Mouse (Mus musculus): ENCODE results near the gene Bcar3. TPM values are rescaled to one million over a fixed set of nuclear protein-coding genes. Genes with fewer than 3 reads are reported as not detected.
"Not testable (repeated sequence)": the region's sequence is repeated elsewhere in the genome, so short reads cannot be mapped to it uniquely, and the experiment has no call there.

Bcar3 gene
- polyA plus RNA-seq, 1 experiment from 2014 or later, result 7.1 TPM

DNA sequence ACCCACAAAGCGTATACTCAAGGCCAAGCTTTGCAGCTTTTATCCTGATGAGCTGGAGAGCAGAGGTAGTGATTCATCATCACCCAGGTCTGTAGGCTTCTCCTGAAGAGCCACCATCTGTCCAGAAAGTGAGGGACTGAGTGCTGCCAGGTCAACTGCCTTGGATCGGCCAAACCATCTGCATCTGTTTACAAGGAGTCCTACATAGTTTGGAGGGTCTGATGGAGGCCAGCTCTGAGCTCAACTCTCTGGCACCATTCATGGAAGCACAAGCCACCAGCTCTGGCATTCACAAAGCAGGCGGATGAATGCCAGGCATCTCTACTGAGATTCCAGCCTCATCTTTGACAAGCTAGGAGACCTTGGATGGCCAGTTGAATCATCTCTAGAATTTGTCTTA, 87.7 kb downstream of the Bcar3 start:
- Histone ChIP-seq H3K4me2 (ENCODE audit: low read length) (no peak overlapping the region), H3K4me1 (ENCODE audit: control insufficient read depth, insufficient read depth, low read depth, low read length) (no peaks in the 10 kb centered on the region), H3K4me3 (ENCODE audit: low read length) (no peak overlapping the region), H3K9ac (ENCODE audit: low read depth, low read length) (no peak overlapping the region), H3K36me3 (ENCODE audit: control insufficient read depth, insufficient read depth, low read length) (no peaks in the 10 kb centered on the region), H3K27me3 (replicated peaks; ENCODE audit: control insufficient read depth, insufficient read depth, low read length) (no peaks in the 10 kb centered on the region), H3K9me3 (ENCODE audit: control insufficient read depth, low read length) (no peaks in the 10 kb centered on the region), H3K27ac (ENCODE audit: low read depth, low read length) (no peak overlapping the region)
- no peak for ATAC-seq
- 95% methylated on average over 3 of the region's 3 CpGs for WGBS

DNA sequence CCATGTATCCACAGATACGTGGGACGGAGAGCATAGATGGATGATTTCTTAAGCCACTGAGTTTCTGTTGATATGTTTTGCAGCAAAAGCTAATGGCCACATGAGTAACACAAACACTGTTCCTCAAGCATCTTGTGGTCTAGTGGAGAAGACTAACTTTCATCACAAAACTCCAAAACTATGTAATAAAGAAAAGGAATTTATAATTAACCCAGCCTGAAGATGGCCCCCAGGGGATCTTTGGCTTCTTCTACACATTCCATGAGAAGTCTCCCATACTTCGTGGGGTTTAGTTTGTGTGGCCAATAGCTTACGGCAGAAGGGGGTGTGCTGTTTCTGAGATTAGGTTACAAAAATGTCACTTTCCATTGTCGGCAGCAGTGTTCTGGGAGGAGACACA, 92.5 kb downstream of the Bcar3 start:
- no peak overlapping the region for H3K27ac ChIP-seq (ENCODE audit: low read depth, low read length)
- H3K9ac ChIP-seq (ENCODE audit: low read depth, low read length), result no peak overlapping the region
- no peaks in the 10 kb centered on the region for H3K36me3 ChIP-seq (ENCODE audit: control insufficient read depth, insufficient read depth, low read length)
- H3K4me2 ChIP-seq (ENCODE audit: low read length), result no peak overlapping the region
- 91% methylated on average over 5 of the region's 5 CpGs for WGBS
- no peaks in the 10 kb centered on the region for H3K4me1 ChIP-seq (ENCODE audit: control insufficient read depth, insufficient read depth, low read depth, low read length)
- no peak for ATAC-seq
- H3K9me3 ChIP-seq (ENCODE audit: control insufficient read depth, low read length), result no peaks in the 10 kb centered on the region
- no peak overlapping the region for H3K4me3 ChIP-seq (ENCODE audit: low read length)
- H3K27me3 ChIP-seq (replicated peaks; ENCODE audit: control insufficient read depth, insufficient read depth, low read length), result no peaks in the 10 kb centered on the region

DNA sequence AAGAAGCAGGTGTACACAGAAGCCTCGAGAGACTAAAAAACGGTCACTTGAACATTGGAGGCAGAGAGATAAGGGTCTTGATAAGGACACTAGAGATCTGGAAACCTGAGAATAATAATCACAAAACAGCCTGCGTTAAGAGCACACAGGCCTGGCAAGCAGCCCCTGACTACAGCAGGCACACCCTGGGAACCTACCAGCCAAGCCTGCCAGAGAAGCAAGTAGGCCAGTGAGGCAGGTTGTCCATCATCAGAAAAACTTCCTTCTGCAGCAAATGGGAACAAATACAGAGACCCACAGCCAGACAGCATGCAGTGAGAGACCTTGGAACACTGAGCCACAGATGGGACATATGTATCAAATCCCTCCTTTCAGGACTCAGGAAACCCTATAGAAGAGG, 93.8 kb downstream of the Bcar3 start:
- no peaks in the 10 kb centered on the region for H3K27me3 ChIP-seq (replicated peaks; ENCODE audit: control insufficient read depth, insufficient read depth, low read length)
- no peaks in the 10 kb centered on the region for H3K36me3 ChIP-seq (ENCODE audit: control insufficient read depth, insufficient read depth, low read length)
- no peak overlapping the region for H3K4me2 ChIP-seq (ENCODE audit: low read length)
- no peak overlapping the region for H3K9ac ChIP-seq (ENCODE audit: low read depth, low read length)
- H3K4me3 ChIP-seq (ENCODE audit: low read length), result no peak overlapping the region
- 82% methylated on average over 3 of the region's 3 CpGs for WGBS
- ATAC-seq, result no peak
- H3K27ac ChIP-seq (ENCODE audit: low read depth, low read length), result no peak overlapping the region
- H3K4me1 ChIP-seq (ENCODE audit: control insufficient read depth, insufficient read depth, low read depth, low read length), result no peaks in the 10 kb centered on the region
- H3K9me3 ChIP-seq (ENCODE audit: control insufficient read depth, low read length), result no peaks in the 10 kb centered on the region

DNA sequence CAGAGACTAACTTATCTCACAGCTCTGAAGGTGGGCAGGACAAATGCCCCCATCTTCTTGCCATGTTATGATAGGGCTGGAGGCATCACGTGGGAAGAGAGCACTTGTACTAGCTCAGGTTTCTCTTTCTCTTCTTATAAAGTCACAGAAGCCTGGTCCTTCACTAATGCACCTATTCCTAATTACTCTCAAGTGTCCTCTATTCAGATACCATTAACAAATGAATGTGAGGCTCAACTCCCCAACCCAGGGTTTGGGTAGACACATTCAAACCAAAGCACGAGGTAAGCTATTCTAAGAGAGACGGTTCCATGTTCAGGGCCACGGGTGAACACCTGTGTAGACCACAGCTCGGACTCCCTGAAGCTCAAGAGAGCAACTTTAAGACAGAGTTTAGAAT, 96.0 kb downstream of the Bcar3 start:
- Histone ChIP-seq H3K36me3 (ENCODE audit: control insufficient read depth, insufficient read depth, low read length) (no peaks in the 10 kb centered on the region), H3K27ac (ENCODE audit: low read depth, low read length) (no peak overlapping the region), H3K4me3 (ENCODE audit: low read length) (no peak overlapping the region), H3K27me3 (replicated peaks; ENCODE audit: control insufficient read depth, insufficient read depth, low read length) (no peaks in the 10 kb centered on the region), H3K4me2 (ENCODE audit: low read length) (no peak overlapping the region), H3K4me1 (ENCODE audit: control insufficient read depth, insufficient read depth, low read depth, low read length) (no peaks in the 10 kb centered on the region), H3K9ac (ENCODE audit: low read depth, low read length) (no peak overlapping the region), H3K9me3 (ENCODE audit: control insufficient read depth, low read length) (no peaks in the 10 kb centered on the region)
- ATAC-seq, result no peak
- WGBS, result 89% methylated on average over 5 of the region's 5 CpGs

DNA sequence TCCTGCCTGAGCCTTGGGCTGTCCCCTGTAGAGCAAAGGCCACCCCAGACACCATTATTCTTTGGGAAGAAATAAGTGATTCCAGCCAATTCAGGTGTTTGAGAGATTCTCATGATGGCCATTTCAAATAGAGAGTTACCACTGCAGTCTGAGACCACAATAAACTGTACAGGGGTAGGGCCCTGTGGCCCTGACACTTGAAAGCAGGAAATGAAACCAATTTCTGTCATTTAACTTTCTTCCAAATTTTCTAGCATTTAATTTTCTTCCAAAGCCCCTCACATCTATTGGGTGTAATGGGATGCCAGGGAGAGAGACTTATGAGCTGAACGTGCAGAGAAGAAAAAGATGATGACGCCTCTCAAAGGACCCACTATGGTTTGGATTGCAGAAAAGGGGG, 97.2 kb downstream of the Bcar3 start:
- no peak overlapping the region for H3K9ac ChIP-seq (ENCODE audit: low read depth, low read length)
- no peaks in the 10 kb centered on the region for H3K9me3 ChIP-seq (ENCODE audit: control insufficient read depth, low read length)
- H3K27ac ChIP-seq (ENCODE audit: low read depth, low read length), result no peak overlapping the region
- no peak for ATAC-seq
- 93% methylated on average over 2 of the region's 2 CpGs for WGBS
- no peaks in the 10 kb centered on the region for H3K4me1 ChIP-seq (ENCODE audit: control insufficient read depth, insufficient read depth, low read depth, low read length)
- no peaks in the 10 kb centered on the region for H3K27me3 ChIP-seq (replicated peaks; ENCODE audit: control insufficient read depth, insufficient read depth, low read length)
- H3K36me3 ChIP-seq (ENCODE audit: control insufficient read depth, insufficient read depth, low read length), result no peaks in the 10 kb centered on the region
- no peak overlapping the region for H3K4me3 ChIP-seq (ENCODE audit: low read length)
- no peak overlapping the region for H3K4me2 ChIP-seq (ENCODE audit: low read length)

DNA sequence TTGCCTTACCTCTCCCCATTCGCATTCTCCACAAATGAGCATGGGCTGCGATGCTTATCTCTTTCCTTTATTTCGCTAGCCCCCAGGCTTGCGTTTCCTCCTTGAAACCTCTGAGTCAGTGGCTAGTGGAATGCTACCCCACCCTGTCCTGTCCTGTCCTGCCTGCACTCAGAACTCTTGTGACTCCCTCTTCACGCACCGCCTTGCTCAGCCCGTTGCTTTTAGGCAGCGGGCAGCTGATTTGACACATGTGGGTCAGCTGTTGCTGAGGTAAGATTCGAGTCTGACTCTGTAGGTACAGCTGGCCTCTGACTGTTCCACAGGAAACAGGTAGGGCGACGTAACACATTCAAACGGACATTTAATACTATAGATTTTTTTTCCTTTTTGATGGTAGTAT, 97.9 kb downstream of the Bcar3 start:
- 67% methylated on average over 12 of the region's 12 CpGs for WGBS
- no peak for ATAC-seq
- H3K9me3 ChIP-seq (ENCODE audit: control insufficient read depth, low read length), result no peaks in the 10 kb centered on the region
- H3K4me1 ChIP-seq (ENCODE audit: control insufficient read depth, insufficient read depth, low read depth, low read length), result no peaks in the 10 kb centered on the region
- no peaks in the 10 kb centered on the region for H3K36me3 ChIP-seq (ENCODE audit: control insufficient read depth, insufficient read depth, low read length)
- no peak overlapping the region for H3K9ac ChIP-seq (ENCODE audit: low read depth, low read length)
- no peak overlapping the region for H3K4me2 ChIP-seq (ENCODE audit: low read length)
- H3K4me3 ChIP-seq (ENCODE audit: low read length), result no peak overlapping the region
- no peaks in the 10 kb centered on the region for H3K27me3 ChIP-seq (replicated peaks; ENCODE audit: control insufficient read depth, insufficient read depth, low read length)
- H3K27ac ChIP-seq (ENCODE audit: low read depth, low read length), result no peak overlapping the region

DNA sequence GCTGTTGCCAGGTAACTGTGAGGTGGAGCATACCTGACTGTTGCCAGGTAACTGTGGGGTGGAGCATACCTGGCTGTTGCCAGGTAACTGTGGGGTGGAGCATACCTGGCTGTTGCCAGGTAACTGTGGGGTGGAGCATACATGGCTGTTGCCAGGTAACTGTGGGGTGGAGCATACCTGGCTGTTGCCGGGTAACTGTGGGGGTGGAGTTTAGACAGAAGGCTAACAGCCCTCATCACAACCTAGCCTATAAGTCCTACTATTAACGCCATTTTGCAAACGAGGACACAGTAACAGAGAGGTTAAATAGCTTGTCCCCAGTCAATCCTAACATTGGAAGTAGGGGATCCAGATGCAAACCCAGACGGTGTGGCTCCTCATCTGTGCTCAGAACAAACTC, 99.5 kb downstream of the Bcar3 start:
- H3K4me1 ChIP-seq (ENCODE audit: control insufficient read depth, insufficient read depth, low read depth, low read length); H3K9ac ChIP-seq (ENCODE audit: low read depth, low read length); H3K4me3 ChIP-seq (ENCODE audit: low read length); H3K27me3 ChIP-seq (replicated peaks; ENCODE audit: control insufficient read depth, insufficient read depth, low read length); ATAC-seq; H3K36me3 ChIP-seq (ENCODE audit: control insufficient read depth, insufficient read depth, low read length); H3K9me3 ChIP-seq (ENCODE audit: control insufficient read depth, low read length); H3K4me2 ChIP-seq (ENCODE audit: low read length); H3K27ac ChIP-seq (ENCODE audit: low read depth, low read length): not testable (repeated sequence)
- 71% methylated on average over 4 of the region's 4 CpGs for WGBS

DNA sequence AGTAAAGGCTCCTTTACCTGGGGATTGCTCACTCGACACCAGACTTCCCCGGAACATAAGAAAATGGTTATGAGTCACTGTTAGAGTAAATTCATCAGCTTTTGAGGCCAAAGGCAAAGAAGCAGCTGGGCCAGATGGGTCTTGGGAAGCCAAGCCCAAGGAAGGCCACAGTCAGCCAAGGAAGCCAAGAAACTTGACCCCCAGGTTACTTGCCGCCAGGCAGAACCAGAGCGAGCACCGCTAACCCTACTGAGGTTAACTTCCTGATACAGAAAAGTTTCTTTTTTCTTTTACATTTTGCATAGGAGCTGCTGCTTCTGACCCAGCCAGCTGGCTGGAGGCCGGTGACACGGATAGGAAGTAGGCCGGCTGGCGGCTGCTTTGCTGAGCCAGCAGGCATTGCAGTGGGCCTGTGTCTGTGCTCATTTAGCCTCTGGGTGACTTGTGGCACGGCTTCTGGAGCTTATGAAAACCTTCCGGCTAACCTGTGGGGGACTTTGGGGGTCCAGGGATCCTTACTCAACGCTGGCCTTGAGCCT, 100.0 kb downstream of the Bcar3 start:
- Histone ChIP-seq H3K9me3 (ENCODE audit: control insufficient read depth, low read length) (no peaks in the 10 kb centered on the region), H3K4me1 (ENCODE audit: control insufficient read depth, insufficient read depth, low read depth, low read length) (no peaks in the 10 kb centered on the region), H3K27me3 (replicated peaks; ENCODE audit: control insufficient read depth, insufficient read depth, low read length) (no peaks in the 10 kb centered on the region), H3K27ac (ENCODE audit: low read depth, low read length) (no peak overlapping the region), H3K36me3 (ENCODE audit: control insufficient read depth, insufficient read depth, low read length) (no peaks in the 10 kb centered on the region), H3K4me3 (ENCODE audit: low read length) (no peak overlapping the region), H3K4me2 (ENCODE audit: low read length) (no peak overlapping the region), H3K9ac (ENCODE audit: low read depth, low read length) (no peak overlapping the region)
- WGBS, result 91% methylated on average over 12 of the region's 12 CpGs
- ATAC-seq, result no peak

DNA sequence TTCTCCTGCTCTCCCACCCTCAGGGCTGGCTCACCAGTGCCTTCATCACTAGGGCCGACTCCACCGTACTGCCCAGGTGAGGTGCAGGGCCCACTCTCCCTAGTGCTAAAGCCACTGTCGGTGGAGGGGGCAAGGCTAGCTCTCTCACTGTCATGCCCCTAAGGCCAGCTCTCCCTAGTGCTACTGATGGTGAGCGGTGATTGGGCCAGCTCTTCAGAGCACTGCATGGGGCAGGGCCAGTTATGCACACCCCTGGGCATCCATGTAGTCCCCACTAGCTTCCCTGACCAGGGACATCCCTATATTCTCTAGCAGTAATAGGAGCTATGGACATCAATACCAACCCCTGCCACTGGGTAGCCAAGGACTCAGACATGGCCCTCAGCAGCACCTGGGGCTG, 103.0 kb downstream of the Bcar3 start:
- no peaks in the 10 kb centered on the region for H3K36me3 ChIP-seq (ENCODE audit: control insufficient read depth, insufficient read depth, low read length)
- H3K4me2 ChIP-seq (ENCODE audit: low read length), result no peak overlapping the region
- H3K27ac ChIP-seq (ENCODE audit: low read depth, low read length), result no peak overlapping the region
- H3K4me1 ChIP-seq (ENCODE audit: control insufficient read depth, insufficient read depth, low read depth, low read length), result no peaks in the 10 kb centered on the region
- H3K9ac ChIP-seq (ENCODE audit: low read depth, low read length), result no peak overlapping the region
- H3K27me3 ChIP-seq (replicated peaks; ENCODE audit: control insufficient read depth, insufficient read depth, low read length), result no peaks in the 10 kb centered on the region
- no peaks in the 10 kb centered on the region for H3K9me3 ChIP-seq (ENCODE audit: control insufficient read depth, low read length)
- no peak for ATAC-seq
- H3K4me3 ChIP-seq (ENCODE audit: low read length), result no peak overlapping the region
- WGBS, result 89% methylated on average over 4 of the region's 4 CpGs

DNA sequence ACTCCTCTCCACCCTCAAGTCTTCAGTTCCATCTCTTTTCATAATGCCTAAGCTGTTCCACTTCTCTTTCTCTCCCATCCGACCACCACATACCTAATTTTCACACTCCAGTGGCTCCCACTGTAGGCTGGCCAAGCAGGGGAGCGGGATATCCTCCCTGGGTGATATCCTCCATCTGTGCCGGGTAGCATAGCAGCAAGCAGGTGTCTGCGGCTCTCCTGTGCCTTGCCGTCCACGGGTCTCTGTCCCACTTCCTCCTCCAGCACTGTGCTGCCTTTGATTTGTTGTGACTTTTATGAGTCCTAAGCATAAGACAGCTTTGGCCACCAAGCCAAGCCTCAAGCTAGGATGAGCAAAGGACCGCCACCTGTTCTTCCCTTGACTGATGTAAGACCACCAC, 103.5 kb downstream of the Bcar3 start:
- WGBS, result 80% methylated on average over 7 of the region's 7 CpGs
- Histone ChIP-seq H3K4me2 (ENCODE audit: low read length) (no peak overlapping the region), H3K4me1 (ENCODE audit: control insufficient read depth, insufficient read depth, low read depth, low read length) (no peaks in the 10 kb centered on the region), H3K4me3 (ENCODE audit: low read length) (no peak overlapping the region), H3K27ac (ENCODE audit: low read depth, low read length) (no peak overlapping the region), H3K36me3 (ENCODE audit: control insufficient read depth, insufficient read depth, low read length) (no peaks in the 10 kb centered on the region), H3K9me3 (ENCODE audit: control insufficient read depth, low read length) (no peaks in the 10 kb centered on the region), H3K9ac (ENCODE audit: low read depth, low read length) (no peak overlapping the region), H3K27me3 (replicated peaks; ENCODE audit: control insufficient read depth, insufficient read depth, low read length) (no peaks in the 10 kb centered on the region)
- no peak for ATAC-seq
